Mouse (Mus musculus) lung, embryonic 15.5 days (tissue): ENCODE results near the gene Lrr1. TPM values are rescaled to one million over a fixed set of nuclear protein-coding genes. Genes with fewer than 3 reads are reported as not detected.

ENCODE experiments used
- ATAC-seq: fragments of 200-750 bp; cut with Nextera tagmentation; 2 replicates; pipeline ENCODE4 v1.8.0; 2017; ENCODE audit warnings: moderate number of reproducible peaks, borderline replicate concordance; ENCODE audit not compliant: low FRiP score, low TSS enrichment; ENCODE audit errors: extremely low read depth
- H3K27ac ChIP-seq: fragments of 300-500 bp; sonication (generic); 2 replicates; pipeline ENCODE4 v1.5.1; 2015; ENCODE audit warnings: moderate library complexity, mild to moderate bottlenecking, inconsistent platforms
- H3K27me3 ChIP-seq: fragments of 300-500 bp; sonication (generic); 2 replicates; pipeline ENCODE4 v1.6.1; 2015; ENCODE audit warnings: inconsistent platforms
- H3K36me3 ChIP-seq: fragments of 300-500 bp; sonication (generic); 2 replicates; pipeline ENCODE4 v1.6.1; 2015; ENCODE audit warnings: inconsistent platforms
- H3K4me1 ChIP-seq: fragments of 300-500 bp; sonication (generic); 2 replicates; pipeline ENCODE4 v1.6.1; 2015; ENCODE audit warnings: inconsistent platforms
- H3K4me2 ChIP-seq: fragments of 300-500 bp; sonication (generic); 2 replicates; pipeline ENCODE4 v1.6.1; 2015; ENCODE audit warnings: inconsistent platforms, mild to moderate bottlenecking, moderate library complexity
- H3K4me3 ChIP-seq: fragments of 300-500 bp; sonication (generic); 2 replicates; pipeline ENCODE4 v1.5.1; 2015; ENCODE audit warnings: mild to moderate bottlenecking, inconsistent platforms
- H3K9ac ChIP-seq: fragments of 300-500 bp; sonication (generic); 2 replicates; pipeline ENCODE4 v1.6.1; 2015; ENCODE audit warnings: inconsistent platforms
- H3K9me3 ChIP-seq: fragments of 300-500 bp; sonication (generic); 2 replicates; pipeline ENCODE4 v1.6.1; 2016; ENCODE audit warnings: inconsistent platforms
- WGBS: fragments of 180-500 bp; shearing (Covaris S2); methylation state at CpG from one replicate; pipeline ENCODE4 v1.1.7; 2015; 5-methylcytosine and 5-hydroxymethylcytosine counted together
- polyA plus RNA-seq: library from polyadenylated mRNA; unstranded; fragments of >200 nt; fragmentation: Nextera tagmentation; extraction: Ambion mirVana; gene quantifications from 2 replicates; pipeline ENCODE4 v1.2.1, GENCODE M21; 2015

Gene Lrr1
- polyA plus RNA-seq, 1 experiment from 2014 or later, result 29.1 TPM

DNA sequence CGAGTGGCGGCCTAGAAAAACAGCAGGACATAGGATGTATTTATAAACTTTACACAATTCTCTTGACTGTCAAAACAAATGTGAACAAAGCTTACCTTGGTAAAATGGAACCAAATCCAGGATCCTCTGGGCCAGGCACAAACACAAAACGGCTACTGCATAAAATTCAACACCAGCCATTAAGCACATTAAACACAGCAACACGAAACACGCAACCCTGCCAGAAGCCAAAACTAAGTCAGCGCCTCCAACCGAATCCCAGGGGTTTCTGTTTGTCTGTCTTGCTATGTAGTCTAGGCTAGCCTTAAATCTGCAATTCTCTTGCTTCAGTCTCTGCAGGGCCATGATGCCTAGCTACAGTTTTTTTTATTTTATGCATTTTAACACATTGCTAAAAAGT, 39.3 kb downstream of the Lrr1 start:
- Histone ChIP-seq H3K27ac (no peak overlapping the region), H3K4me1 (no peaks in the 10 kb centered on the region), H3K36me3 (peaks cover 46% of the 10 kb centered on the region), H3K4me2 (no peak overlapping the region), H3K27me3 (no peaks in the 10 kb centered on the region), H3K9ac (no peak overlapping the region), H3K4me3 (no peak overlapping the region), H3K9me3 (no peaks in the 10 kb centered on the region)
- whole genome bisulfite sequencing, result 93% methylated on average over 7 of the region's 7 CpGs
- no peak for ATAC-seq

DNA sequence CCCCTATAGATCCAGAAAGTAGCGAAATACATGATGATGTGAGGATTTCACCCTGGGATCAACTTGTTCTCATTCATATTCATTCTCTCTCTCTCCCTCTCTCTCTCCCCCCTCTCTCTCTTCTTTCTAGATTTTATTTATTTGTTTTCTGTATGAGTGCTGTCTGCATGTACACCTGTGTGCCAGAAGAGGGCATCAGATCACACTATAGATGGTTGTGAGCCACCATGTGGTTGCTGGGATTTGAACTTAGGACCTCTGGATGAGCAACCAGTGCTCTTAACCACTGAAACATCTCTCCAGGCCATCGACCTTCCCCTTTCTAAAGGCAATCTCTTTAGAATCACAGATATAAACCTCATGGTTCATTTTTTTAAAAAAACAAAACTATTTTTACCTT, 39.9 kb downstream of the Lrr1 start:
- no peak overlapping the region for H3K9ac ChIP-seq
- no peaks in the 10 kb centered on the region for H3K27me3 ChIP-seq
- no peak overlapping the region for H3K27ac ChIP-seq
- H3K36me3 ChIP-seq, result peaks cover 44% of the 10 kb centered on the region
- H3K9me3 ChIP-seq, result no peaks in the 10 kb centered on the region
- no peak overlapping the region for H3K4me2 ChIP-seq
- ATAC-seq, result no peak
- no peak overlapping the region for H3K4me3 ChIP-seq
- no peaks in the 10 kb centered on the region for H3K4me1 ChIP-seq
- WGBS, result 90% methylated on average over 2 of the region's 2 CpGs

DNA sequence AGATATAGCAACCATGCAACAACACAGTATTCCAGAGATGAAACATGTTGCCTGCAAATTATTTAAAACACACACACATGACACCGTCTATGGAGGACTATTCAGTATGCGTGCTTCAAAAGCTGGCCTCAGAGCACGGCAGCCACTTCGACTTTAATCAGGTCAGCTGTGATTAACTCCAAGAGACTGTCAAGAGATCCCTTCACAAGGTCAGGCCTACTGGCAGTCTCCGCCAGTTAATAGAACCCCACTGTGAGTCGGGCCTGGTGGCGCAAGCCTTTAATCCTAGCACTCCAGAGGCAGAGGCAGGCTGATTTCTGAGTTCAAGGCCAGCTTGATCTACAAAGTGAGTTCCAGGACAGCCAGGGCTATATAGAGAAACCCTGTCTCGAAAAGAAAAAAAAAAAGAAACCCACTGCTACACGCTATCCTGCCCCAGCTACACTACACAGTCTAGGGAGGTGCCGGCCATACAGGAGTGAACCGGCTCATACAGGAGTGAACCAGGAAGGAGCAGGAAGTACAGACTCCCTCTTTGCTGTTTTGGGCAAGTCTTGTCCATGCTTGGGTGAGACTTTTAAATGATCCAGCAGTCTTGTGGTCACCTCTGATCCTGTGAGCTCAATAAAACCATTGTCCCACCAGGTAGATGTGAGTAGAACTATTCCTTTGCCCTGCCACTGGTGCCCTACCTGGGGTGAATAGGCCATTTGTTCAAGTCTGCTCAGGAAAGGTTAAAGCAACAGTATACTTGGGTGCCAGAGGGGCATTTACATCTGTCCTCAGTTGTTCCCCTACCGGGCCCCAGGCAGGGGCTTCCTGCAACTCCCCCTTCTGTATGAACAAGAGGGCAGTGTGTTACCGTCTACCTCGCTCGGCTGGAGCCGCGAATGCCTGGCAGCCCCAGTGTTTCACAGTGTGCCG, 41.7 kb downstream of the Lrr1 start:
- Histone ChIP-seq H3K36me3 (peaks cover 53% of the 10 kb centered on the region), H3K27me3 (no peaks in the 10 kb centered on the region), H3K4me1 (no peaks in the 10 kb centered on the region), H3K9me3 (no peaks in the 10 kb centered on the region), H3K4me3 (no peak overlapping the region), H3K4me2 (no peak overlapping the region), H3K27ac (no peak overlapping the region), H3K9ac (no peak overlapping the region)
- no peak for ATAC-seq
- 93% methylated on average over 18 of the region's 18 CpGs for WGBS

DNA sequence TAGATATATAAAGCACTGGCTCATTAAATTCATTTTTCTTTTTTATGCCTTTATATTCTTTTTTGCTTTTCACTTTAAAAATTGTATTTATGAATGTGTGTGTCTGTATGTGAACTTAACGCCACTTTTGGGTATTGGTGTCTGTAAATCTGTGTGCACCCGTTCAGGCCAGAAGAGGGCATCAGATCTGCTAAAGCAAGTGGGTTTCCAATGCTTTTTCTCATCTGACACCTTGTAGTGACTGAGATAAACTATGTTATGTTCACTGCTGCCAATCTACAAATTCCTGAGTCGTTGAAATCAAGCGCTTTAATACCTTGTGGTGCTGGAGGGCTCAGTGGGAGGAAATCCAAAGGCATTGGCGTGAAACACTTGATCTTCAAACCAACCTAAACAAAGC, 42.4 kb downstream of the Lrr1 start:
- no peak for ATAC-seq
- Histone ChIP-seq H3K27ac (no peak overlapping the region), H3K4me3 (no peak overlapping the region), H3K4me2 (no peak overlapping the region), H3K27me3 (no peaks in the 10 kb centered on the region), H3K36me3 (peaks cover 53% of the 10 kb centered on the region), H3K9ac (no peak overlapping the region), H3K9me3 (no peaks in the 10 kb centered on the region), H3K4me1 (no peaks in the 10 kb centered on the region)
- WGBS, result 65% methylated on average over 5 of the region's 5 CpGs

DNA sequence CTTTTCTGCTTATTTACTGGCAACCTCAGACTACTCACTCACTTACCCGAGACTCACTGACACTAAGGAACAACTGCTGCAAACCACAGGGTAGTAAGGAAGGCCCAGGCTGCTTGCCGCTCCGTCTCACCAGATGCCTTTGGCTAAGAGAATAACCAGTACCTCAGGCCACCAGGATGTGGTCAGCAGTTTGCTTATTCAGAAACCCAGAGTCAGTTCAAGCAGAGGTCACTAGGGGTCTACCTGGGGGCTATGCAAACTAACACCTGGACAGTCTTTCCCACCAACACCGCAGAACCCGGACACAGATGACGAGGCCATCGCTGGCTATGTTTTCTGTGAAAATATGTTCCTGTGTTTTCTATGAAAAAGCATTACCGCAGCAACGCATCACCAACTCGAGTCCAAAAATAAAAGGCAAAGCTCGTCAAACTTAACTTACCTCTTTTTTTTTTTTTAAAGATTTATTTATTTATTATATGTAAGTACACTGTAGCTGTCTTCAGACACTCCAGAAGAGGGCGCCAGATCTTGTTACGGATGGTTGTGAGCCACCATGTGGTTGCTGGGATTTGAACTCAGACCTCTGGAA, 44.7 kb downstream of the Lrr1 start:
- H3K27ac ChIP-seq, result no peak overlapping the region
- no peak overlapping the region for H3K4me3 ChIP-seq
- H3K9ac ChIP-seq, result no peak overlapping the region
- H3K4me1 ChIP-seq, result no peaks in the 10 kb centered on the region
- H3K9me3 ChIP-seq, result no peaks in the 10 kb centered on the region
- H3K27me3 ChIP-seq, result no peaks in the 10 kb centered on the region
- no peak for ATAC-seq
- 90% methylated on average over 13 of the region's 13 CpGs for WGBS
- peaks cover 53% of the 10 kb centered on the region for H3K36me3 ChIP-seq
- no peak overlapping the region for H3K4me2 ChIP-seq

DNA sequence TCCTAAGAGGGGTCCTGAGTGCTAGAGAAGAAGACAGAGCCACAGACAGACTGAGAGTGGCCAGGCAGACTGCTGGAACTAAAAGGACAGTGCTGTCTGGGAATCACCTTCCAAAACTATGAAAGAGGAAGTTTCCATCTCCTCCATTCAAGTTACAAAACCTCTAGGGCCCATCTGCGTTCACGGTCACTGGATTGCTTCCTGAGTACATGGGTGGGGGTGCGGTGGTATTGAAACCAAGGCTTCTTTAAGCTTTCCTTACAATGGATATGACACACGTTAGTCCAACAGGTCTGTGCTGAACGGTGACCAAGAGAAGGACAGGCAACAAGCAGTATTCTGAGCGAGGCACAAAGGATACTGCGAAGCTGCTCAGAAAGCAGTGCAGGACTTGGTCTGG, 45.8 kb downstream of the Lrr1 start:
- 91% methylated on average over 7 of the region's 7 CpGs for WGBS
- peaks cover 55% of the 10 kb centered on the region for H3K36me3 ChIP-seq
- ATAC-seq, result no peak

DNA sequence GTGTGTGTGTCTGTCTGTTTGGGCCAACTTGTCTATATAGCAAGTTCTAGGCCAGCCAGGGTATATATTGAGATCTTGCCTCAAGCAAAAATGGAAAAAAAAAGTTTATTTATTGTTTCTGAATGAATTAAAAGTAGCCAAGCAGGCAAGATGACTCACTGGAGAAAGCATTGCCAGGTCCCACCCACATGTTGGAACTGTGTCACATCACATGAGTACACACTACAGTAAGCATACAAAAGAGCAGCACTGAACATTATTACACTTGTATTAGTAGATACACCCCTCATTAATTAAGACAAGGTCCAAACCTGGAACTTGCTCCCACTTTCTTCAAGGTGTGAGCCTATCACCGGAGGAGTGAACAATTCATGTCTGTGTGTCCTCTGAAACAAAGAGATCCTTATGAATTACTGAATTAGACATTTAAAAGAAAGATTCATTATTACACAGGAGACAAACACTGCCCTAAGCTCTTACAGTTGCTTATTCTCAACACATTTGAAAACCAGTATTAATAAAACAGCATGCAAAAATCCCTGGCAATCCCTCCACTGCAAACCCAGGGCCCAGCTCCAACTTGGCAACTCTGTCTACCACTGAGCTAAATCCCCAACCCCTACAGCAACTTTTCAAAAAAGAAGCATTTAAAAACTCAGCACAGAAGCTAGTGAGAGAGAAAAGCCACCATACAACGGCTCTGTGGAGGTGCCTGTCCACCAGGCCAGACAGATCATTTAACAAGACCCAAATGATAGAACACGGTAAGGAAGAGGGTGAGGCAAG, 46.6 kb downstream of the Lrr1 start:
- Histone ChIP-seq H3K4me3 (no peak overlapping the region), H3K4me2 (no peak overlapping the region), H3K9me3 (no peaks in the 10 kb centered on the region), H3K4me1 (no peaks in the 10 kb centered on the region), H3K27me3 (no peaks in the 10 kb centered on the region), H3K9ac (no peak overlapping the region), H3K36me3 (peaks cover 53% of the 10 kb centered on the region), H3K27ac (no peak overlapping the region)
- WGBS, result 77% methylated on average over 3 of the region's 3 CpGs
- ATAC-seq, result no peak

More for the DNA sequence above, 45.8 kb downstream of the Lrr1 start:
- Histone ChIP-seq H3K4me1 (no peaks in the 10 kb centered on the region), H3K9me3 (no peaks in the 10 kb centered on the region), H3K4me2 (no peak overlapping the region), H3K9ac (no peak overlapping the region), H3K27ac (no peak overlapping the region), H3K27me3 (no peaks in the 10 kb centered on the region), H3K4me3 (no peak overlapping the region)

DNA sequence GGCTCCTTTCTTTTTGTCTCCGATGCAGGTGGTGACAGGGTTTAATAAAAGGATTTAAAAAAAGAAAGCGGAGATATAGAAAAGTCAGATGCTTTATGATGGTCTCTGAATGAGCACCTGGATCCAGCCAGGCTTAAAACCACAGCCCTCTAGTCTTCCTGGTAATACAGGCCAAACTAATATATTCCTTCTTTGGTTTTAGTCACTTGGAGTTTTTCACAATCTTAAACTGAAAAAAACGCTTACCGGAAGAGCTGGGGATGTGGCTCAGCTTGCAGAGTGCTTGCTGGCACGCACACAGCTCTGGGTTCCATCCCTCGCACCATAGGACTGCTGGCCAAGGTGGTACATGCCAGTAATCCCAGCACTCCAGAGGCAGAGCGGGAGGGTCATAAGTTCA, 48.0 kb downstream of the Lrr1 start:
- no peaks in the 10 kb centered on the region for H3K9me3 ChIP-seq
- WGBS, result 92% methylated on average over 7 of the region's 7 CpGs
- ATAC-seq, result no peak
- peaks cover 63% of the 10 kb centered on the region for H3K36me3 ChIP-seq
- no peak overlapping the region for H3K27ac ChIP-seq
- no peaks in the 10 kb centered on the region for H3K4me1 ChIP-seq
- no peaks in the 10 kb centered on the region for H3K27me3 ChIP-seq
- no peak overlapping the region for H3K4me3 ChIP-seq
- no peak overlapping the region for H3K9ac ChIP-seq
- H3K4me2 ChIP-seq, result no peak overlapping the region

DNA sequence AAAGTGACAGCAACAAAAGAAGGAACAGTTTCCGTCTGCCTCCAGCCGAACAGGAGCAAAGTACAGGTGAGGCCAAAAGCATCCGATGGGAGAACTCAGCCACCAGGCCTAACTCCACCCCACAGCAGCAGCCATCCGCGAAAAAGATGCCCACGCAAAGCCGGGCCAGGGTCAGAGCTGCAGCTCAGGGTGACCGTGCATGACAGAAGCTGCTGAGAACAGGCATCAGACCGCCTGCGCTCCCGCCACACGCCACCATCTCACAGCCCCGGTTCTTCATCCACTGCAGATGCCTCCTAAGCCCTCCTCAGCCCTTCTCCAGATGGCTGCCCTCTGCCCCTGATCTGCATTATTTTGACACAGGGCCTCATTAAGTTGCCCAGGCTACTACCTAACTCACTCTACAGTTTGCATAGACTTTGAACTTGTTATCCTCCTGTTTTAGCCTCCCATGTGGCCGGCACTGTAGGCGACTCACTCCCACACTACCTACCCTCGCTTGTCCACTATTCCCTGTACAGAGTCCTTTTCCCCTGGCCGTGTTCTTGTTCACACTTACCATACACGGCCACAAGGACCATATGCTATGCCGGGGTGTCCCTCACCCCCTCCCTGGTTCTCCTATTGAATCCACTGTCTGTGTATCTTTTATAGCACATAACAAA, 52.1 kb downstream of the Lrr1 start:
- no peaks in the 10 kb centered on the region for H3K4me1 ChIP-seq
- no peak overlapping the region for H3K4me2 ChIP-seq
- peaks cover 43% of the 10 kb centered on the region for H3K36me3 ChIP-seq
- no peak overlapping the region for H3K27ac ChIP-seq
- WGBS, result 85% methylated on average over 19 of the region's 19 CpGs
- no peak overlapping the region for H3K9ac ChIP-seq
- H3K27me3 ChIP-seq, result no peaks in the 10 kb centered on the region
- no peaks in the 10 kb centered on the region for H3K9me3 ChIP-seq
- H3K4me3 ChIP-seq, result no peak overlapping the region
- ATAC-seq, result no peak

DNA sequence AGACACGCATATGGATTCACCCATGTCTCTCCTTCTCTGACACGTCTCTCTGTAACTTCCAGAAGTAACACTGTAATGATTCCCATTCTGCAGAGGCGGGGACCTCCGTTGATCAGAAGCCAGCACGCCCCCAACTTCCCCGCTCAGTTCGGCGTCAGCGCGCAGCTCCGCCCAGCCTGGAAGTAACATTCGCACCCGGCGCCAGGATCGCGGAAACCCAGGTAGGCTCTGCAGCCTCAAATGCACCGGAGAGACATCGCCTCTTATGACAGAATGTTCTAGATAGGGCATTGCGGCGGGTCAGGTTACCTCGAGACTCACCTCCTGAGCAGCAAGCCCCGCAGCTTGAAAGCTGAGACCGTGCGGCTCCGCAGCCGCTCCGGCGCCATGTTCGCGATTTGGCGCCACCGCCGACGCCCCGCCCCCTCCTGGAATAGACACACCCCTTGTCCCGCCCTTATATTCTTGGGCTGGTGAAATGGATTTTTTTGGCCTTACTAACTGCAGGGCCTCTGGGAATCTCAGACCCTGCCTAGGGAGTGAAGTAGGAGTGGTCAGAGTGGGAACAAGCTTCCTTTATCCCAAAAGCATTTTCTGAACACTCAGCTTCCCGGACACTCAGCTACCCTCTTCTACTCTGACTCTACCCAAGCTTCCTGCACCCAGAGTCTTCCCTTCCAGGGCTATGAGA, 59.3 kb downstream of the Lrr1 start, which contains the start of gene Pole2:
TSS of gene Pole2 (minus strand) at position 420 of the 691 bp plus-strand sequence.
- peak; percentile 98 for ATAC-seq
- Histone ChIP-seq H3K27me3 (no peaks in the 10 kb centered on the region), H3K36me3 (0 out of 2 replicates have a peak, but pooled peaks cover 4% of the 10 kb centered on the region), H3K4me2 (peak within 1 kb of the TSS; percentile 62), H3K27ac (peak within 1 kb of the TSS; percentile 94), H3K4me3 (peak within 1 kb of the TSS; percentile 84), H3K4me1 (peaks cover 6% of the 10 kb centered on the region), H3K9ac (peak within 1 kb of the TSS; percentile 59), H3K9me3 (no peaks in the 10 kb centered on the region)
- WGBS, result under 1% methylated on average over 37 of the region's 37 CpGs
